In the genomic region with DNA sequence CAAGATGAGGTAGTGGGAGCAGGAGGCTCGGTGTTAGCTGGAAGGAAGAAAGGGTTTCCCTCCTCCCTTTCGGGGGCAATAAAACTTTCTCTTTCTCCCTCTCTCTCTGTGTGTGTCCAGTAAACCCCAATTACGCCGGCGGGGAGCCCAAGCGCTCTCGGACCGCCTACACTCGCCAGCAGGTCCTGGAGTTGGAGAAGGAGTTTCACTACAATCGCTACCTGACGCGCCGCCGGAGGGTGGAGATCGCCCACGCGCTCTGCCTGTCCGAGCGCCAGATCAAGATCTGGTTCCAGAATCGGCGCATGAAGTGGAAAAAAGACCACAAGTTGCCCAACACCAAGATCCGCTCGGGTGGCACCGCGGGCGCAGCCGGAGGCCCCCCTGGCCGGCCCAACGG, we compare ENCODE assay signal across 8 mouse cellular contexts. TPM values are rescaled to one million over a fixed set of nuclear protein-coding genes. Genes with fewer than 3 reads are reported as not detected.
DNase-seq lines count a peak whose midpoint lies in the region; ATAC-seq and TF ChIP-seq lines count a peak whose summit lies in the region.

No protein-coding gene starts in this region.

- WGBS in lung, adult 2 months, result 3% methylated on average over 29 of the region's 29 CpGs
- under 1% methylated on average over 29 of the region's 29 CpGs for WGBS in hindbrain, embryonic 10.5 days
- under 1% methylated on average over 29 of the region's 29 CpGs for WGBS in limb, embryonic 12.5 days
- WGBS in forebrain, embryonic 14.5 days, result under 1% methylated on average over 29 of the region's 29 CpGs

- peak overlapping the region; percentile 81 for H3K27ac ChIP-seq in hindbrain, embryonic 10.5 days
- H3K27ac ChIP-seq in limb, embryonic 12.5 days, result 0 out of 2 replicates have a peak overlapping the region, but pooled peaks have one; percentile 35
- no peak overlapping the region for H3K27ac ChIP-seq in forebrain, embryonic 14.5 days (ENCODE audit: low read depth, low read length)

- H3K4me1 ChIP-seq in lung, adult 2 months (ENCODE audit: control insufficient read depth, insufficient read depth, low read length), result peaks cover 3% of the 10 kb centered on the region; the same call in 1 of the 2 replicates
- H3K4me1 ChIP-seq in hindbrain, embryonic 10.5 days (replicated peaks), result peaks cover 18% of the 10 kb centered on the region
- H3K4me1 ChIP-seq in limb, embryonic 12.5 days (replicated peaks), result peaks cover 19% of the 10 kb centered on the region
- H3K4me1 ChIP-seq in forebrain, embryonic 14.5 days (ENCODE audit: control insufficient read depth, insufficient read depth, low read length), result no peaks in the 10 kb centered on the region

- peaks cover 100% of the 10 kb centered on the region for H3K27me3 ChIP-seq in hindbrain, embryonic 10.5 days (ENCODE audit: insufficient read depth, poor library complexity, severe bottlenecking)
- peaks cover 97% of the 10 kb centered on the region for H3K27me3 ChIP-seq in limb, embryonic 12.5 days
- no peaks in the 10 kb centered on the region; the same call in 1 of the 2 replicates for H3K27me3 ChIP-seq in splenic B cell, adult 2 months (ENCODE audit: control insufficient read depth, insufficient read depth, low read length, poor library complexity, severe bottlenecking)
- peaks cover 100% of the 10 kb centered on the region for H3K27me3 ChIP-seq in forebrain, embryonic 14.5 days (replicated peaks; ENCODE audit: control insufficient read depth, insufficient read depth, low read length)

- DNase-seq in lung, adult 2 months, result no peak
- DNase-seq in lung, postnatal 25 days (ENCODE audit: low spot score), result no peak
- DNase-seq in hindbrain, embryonic 10.5 days (ENCODE audit: low spot score), result no peak
- peak; percentile 15 for DNase-seq in splenic B cell, adult 2 months (ENCODE audit: low read depth, low spot score)
- DNase-seq in forebrain, embryonic 14.5 days (ENCODE audit: low spot score), result no peak
- no peak for DNase-seq in cerebellum, adult 8-10 months
- no peak for DNase-seq in layer of hippocampus, adult 18-20 months (ENCODE audit: low spot score in 2 of 2)

- H3K4me3 ChIP-seq in lung, adult 2 months (replicated peaks; ENCODE audit: extremely low read depth, low read depth, low read length), result peak overlapping the region; percentile 62
- H3K4me3 ChIP-seq in hindbrain, embryonic 10.5 days, result peak overlapping the region; percentile 56
- H3K4me3 ChIP-seq in limb, embryonic 12.5 days (replicated peaks), result peak overlapping the region; percentile 42
- H3K4me3 ChIP-seq in forebrain, embryonic 14.5 days (ENCODE audit: low read depth, low read length), result no peak overlapping the region

- ATAC-seq in limb, embryonic 12.5 days (ENCODE audit: insufficient number of reproducible peaks, insufficient read depth, low FRiP score, low TSS enrichment, low read depth), result no peak
- no peak for ATAC-seq in forebrain, embryonic 14.5 days

- H3K4me2 ChIP-seq in limb, embryonic 12.5 days, result peak overlapping the region; percentile 65
- no peak overlapping the region for H3K4me2 ChIP-seq in forebrain, embryonic 14.5 days (ENCODE audit: low read length)

- no peak for TF ChIP-seq POLR2A in lung, adult 2 months (IDR thresholded peaks at IDR 0.05; ENCODE audit: borderline replicate concordance, extremely low read depth, low read depth, low read length)

- H3K36me3 ChIP-seq in hindbrain, embryonic 10.5 days, result no peaks in the 10 kb centered on the region
- H3K36me3 ChIP-seq in limb, embryonic 12.5 days, result no peaks in the 10 kb centered on the region
- no peaks in the 10 kb centered on the region for H3K36me3 ChIP-seq in splenic B cell, adult 2 months (ENCODE audit: control insufficient read depth, insufficient read depth, low read length, poor library complexity, severe bottlenecking)
- no peaks in the 10 kb centered on the region for H3K36me3 ChIP-seq in forebrain, embryonic 14.5 days (ENCODE audit: control insufficient read depth, insufficient read depth, low read length)

- H3K9ac ChIP-seq in limb, embryonic 12.5 days (replicated peaks), result 0 out of 2 replicates have a peak overlapping the region, but pooled peaks have one; percentile 18
- H3K9ac ChIP-seq in forebrain, embryonic 14.5 days (ENCODE audit: low read length), result no peak overlapping the region

- no peaks in the 10 kb centered on the region for H3K9me3 ChIP-seq in hindbrain, embryonic 10.5 days
- H3K9me3 ChIP-seq in limb, embryonic 12.5 days, result no peaks in the 10 kb centered on the region
- H3K9me3 ChIP-seq in forebrain, embryonic 14.5 days (replicated peaks; ENCODE audit: control insufficient read depth, low read length), result no peaks in the 10 kb centered on the region

- TF ChIP-seq CTCF in lung, adult 2 months (IDR thresholded peaks at IDR 0.05; ENCODE audit: insufficient read depth, low read length), result no peak

RNA-seq across cellular contexts. Expression of a gene that starts 1.8 kb away (rescaled TPM):
- polyA plus RNA-seq in lung, adult 2 months (2012; rRNA removed), result 9.9 and 12.5 TPM in 2 replicates
- polyA plus RNA-seq in hindbrain, embryonic 10.5 days (2016; fragmentation: Nextera tagmentation; extraction: Ambion mirVana), result 0.47 and 3.1 TPM in 2 replicates
- polyA plus RNA-seq in limb, embryonic 12.5 days (2016; fragmentation: Nextera tagmentation; extraction: Ambion mirVana), result 0.56 and 0.73 TPM in 2 replicates
- polyA plus RNA-seq in forebrain, embryonic 14.5 days (2014; fragmentation: Nextera tagmentation; extraction: Ambion mirVana), result not detected in 2 replicates
- not detected for total RNA-seq in layer of hippocampus, adult 18-20 months (2021)

RNA-seq across cellular contexts. Expression of a gene that starts 3.2 kb away (rescaled TPM):
- polyA plus RNA-seq in lung, adult 2 months (2012; rRNA removed), result 11.0 and 13.2 TPM in 2 replicates
- polyA plus RNA-seq in hindbrain, embryonic 10.5 days (2016; fragmentation: Nextera tagmentation; extraction: Ambion mirVana), result 5.3 and 9.6 TPM in 2 replicates
- 0.55 and 0.68 TPM in 2 replicates for polyA plus RNA-seq in limb, embryonic 12.5 days (2016; fragmentation: Nextera tagmentation; extraction: Ambion mirVana)
- polyA plus RNA-seq in forebrain, embryonic 14.5 days (2014; fragmentation: Nextera tagmentation; extraction: Ambion mirVana), result not detected in 2 replicates
- total RNA-seq in layer of hippocampus, adult 18-20 months (2021), result not detected

RNA-seq across cellular contexts. Expression of a gene that starts 16.8 kb away (rescaled TPM):
- polyA plus RNA-seq in lung, adult 2 months (2012; rRNA removed), result 12.1 and 15.6 TPM in 2 replicates
- polyA plus RNA-seq in hindbrain, embryonic 10.5 days (2016; fragmentation: Nextera tagmentation; extraction: Ambion mirVana), result 0.14 and 6.3 TPM in 2 replicates
- polyA plus RNA-seq in limb, embryonic 12.5 days (2016; fragmentation: Nextera tagmentation; extraction: Ambion mirVana), result 0.83 and 2.1 TPM in 2 replicates
- polyA plus RNA-seq in forebrain, embryonic 14.5 days (2014; fragmentation: Nextera tagmentation; extraction: Ambion mirVana), result 0.15 TPM in 1 of 2 replicates, not detected in the other
- total RNA-seq in layer of hippocampus, adult 18-20 months (2021), result not detected

RNA-seq across cellular contexts. Expression of a gene that starts 27.6 kb away (rescaled TPM):
- polyA plus RNA-seq in lung, adult 2 months (2012; rRNA removed), result 8.1 and 8.2 TPM in 2 replicates
- polyA plus RNA-seq in hindbrain, embryonic 10.5 days (2016; fragmentation: Nextera tagmentation; extraction: Ambion mirVana), result 0.31 TPM in 1 of 2 replicates, not detected in the other
- 1.0 and 1.1 TPM in 2 replicates for polyA plus RNA-seq in limb, embryonic 12.5 days (2016; fragmentation: Nextera tagmentation; extraction: Ambion mirVana)
- not detected in 2 replicates for polyA plus RNA-seq in forebrain, embryonic 14.5 days (2014; fragmentation: Nextera tagmentation; extraction: Ambion mirVana)
- not detected for total RNA-seq in layer of hippocampus, adult 18-20 months (2021)

RNA-seq across cellular contexts. Expression of a gene that starts 30.4 kb away (rescaled TPM):
- 19.7 and 24.7 TPM in 2 replicates for polyA plus RNA-seq in lung, adult 2 months (2012; rRNA removed)
- polyA plus RNA-seq in hindbrain, embryonic 10.5 days (2016; fragmentation: Nextera tagmentation; extraction: Ambion mirVana), result 30.1 and 49.6 TPM in 2 replicates
- polyA plus RNA-seq in limb, embryonic 12.5 days (2016; fragmentation: Nextera tagmentation; extraction: Ambion mirVana), result 5.1 and 6.0 TPM in 2 replicates
- not detected in 2 replicates for polyA plus RNA-seq in forebrain, embryonic 14.5 days (2014; fragmentation: Nextera tagmentation; extraction: Ambion mirVana)
- not detected for total RNA-seq in layer of hippocampus, adult 18-20 months (2021)
